Mouse (Mus musculus): ENCODE results near the gene 2410004B18Rik.
A peak's percentile ranks its signal among the peaks of the same experiment; 100 is the strongest.
"Not testable (repeated sequence)": the region's sequence is repeated elsewhere in the genome, so short reads cannot be mapped to it uniquely, and the experiment has no call there.

2410004B18Rik gene

GRCm38 (mm10) chr3:145965583-145965982 lies 27.8 kb downstream of the 2410004B18Rik start:
- not testable (repeated sequence) for DNase-seq (ENCODE audit: low spot score)

- no peak for DNase-seq (ENCODE audit: low spot score)
Measured at GRCm38 (mm10) chr3:145966806-145967205, 29.0 kb downstream of the 2410004B18Rik start.

GRCm38 (mm10) chr3:145969031-145969501 lies 31.3 kb downstream of the 2410004B18Rik start:
- no peak for DNase-seq (ENCODE audit: low spot score)

GRCm38 (mm10) chr3:145971501-145971900 lies 33.7 kb downstream of the 2410004B18Rik start:
- DNase-seq (ENCODE audit: low spot score) = no peak

- DNase-seq (ENCODE audit: low spot score) = no peak
Measured at GRCm38 (mm10) chr3:145974986-145975385, 37.2 kb downstream of the 2410004B18Rik start.

GRCm38 (mm10) chr3:145985333-145985925 lies 47.6 kb downstream of the 2410004B18Rik start:
- no peak for DNase-seq (ENCODE audit: low spot score)

- DNase-seq (ENCODE audit: low spot score) = no peak
Measured at GRCm38 (mm10) chr3:145986317-145987001, 48.6 kb downstream of the 2410004B18Rik start.

- peak; percentile 43 for DNase-seq (ENCODE audit: low spot score)
Measured at GRCm38 (mm10) chr3:145987268-145987969, 49.6 kb downstream of the 2410004B18Rik start, which contains the start of gene Syde2. Gene Syde2, plus strand, starts transcription at chr3:145987870.

GRCm38 (mm10) chr3:145987970-145988683 lies 50.3 kb downstream of the 2410004B18Rik start:
- peak; percentile 28 for DNase-seq (ENCODE audit: low spot score)

GRCm38 (mm10) chr3:145988684-145989575 lies 51.1 kb downstream of the 2410004B18Rik start:
- no peak for DNase-seq (ENCODE audit: low spot score)

GRCm38 (mm10) chr3:145989576-145990081 lies 51.8 kb downstream of the 2410004B18Rik start:
- no peak for DNase-seq (ENCODE audit: low spot score)

GRCm38 (mm10) chr3:145991130-145991529 lies 53.3 kb downstream of the 2410004B18Rik start:
- no peak for DNase-seq (ENCODE audit: low spot score)

GRCm38 (mm10) chr3:145991976-145992730 lies 54.3 kb downstream of the 2410004B18Rik start:
- no peak for DNase-seq (ENCODE audit: low spot score)

GRCm38 (mm10) chr3:145992796-145993195 lies 55.0 kb downstream of the 2410004B18Rik start:
- no peak for DNase-seq (ENCODE audit: low spot score)

GRCm38 (mm10) chr3:145993481-145994201 lies 55.8 kb downstream of the 2410004B18Rik start:
- no peak for DNase-seq (ENCODE audit: low spot score)

Data from T-cell, adult 2 months (primary cell).